Mouse (Mus musculus) adipocyte (in vitro differentiated cells): ENCODE measurements around the gene Nsl1.

Experiments used
- DNase-seq: peaks from one replicate; pipeline ENCODE4 v3.0.0-alpha.2; 2016; ENCODE audit warnings: low spot score

Gene Nsl1

DNA sequence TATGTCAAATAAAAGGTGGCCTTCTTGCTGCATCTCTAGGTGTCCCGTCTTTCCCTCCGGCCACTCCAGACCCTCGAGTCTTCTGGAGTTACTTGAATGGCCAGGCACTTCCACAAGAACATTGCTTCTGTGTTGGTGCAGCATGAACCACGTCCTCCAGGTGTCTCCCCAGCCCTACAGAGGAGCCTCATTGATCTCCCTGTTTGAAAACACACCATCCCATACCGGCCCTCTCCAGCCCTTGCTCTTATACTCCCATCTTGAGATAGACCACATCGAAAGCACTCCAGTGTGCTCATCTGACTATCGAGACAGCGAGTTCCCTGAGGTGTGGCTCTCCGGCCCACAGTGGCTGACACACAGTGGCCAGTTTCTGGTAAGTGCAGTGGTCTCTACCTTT lies 32.2 kb downstream of the Nsl1 start:
- no peak for DNase-seq

DNA sequence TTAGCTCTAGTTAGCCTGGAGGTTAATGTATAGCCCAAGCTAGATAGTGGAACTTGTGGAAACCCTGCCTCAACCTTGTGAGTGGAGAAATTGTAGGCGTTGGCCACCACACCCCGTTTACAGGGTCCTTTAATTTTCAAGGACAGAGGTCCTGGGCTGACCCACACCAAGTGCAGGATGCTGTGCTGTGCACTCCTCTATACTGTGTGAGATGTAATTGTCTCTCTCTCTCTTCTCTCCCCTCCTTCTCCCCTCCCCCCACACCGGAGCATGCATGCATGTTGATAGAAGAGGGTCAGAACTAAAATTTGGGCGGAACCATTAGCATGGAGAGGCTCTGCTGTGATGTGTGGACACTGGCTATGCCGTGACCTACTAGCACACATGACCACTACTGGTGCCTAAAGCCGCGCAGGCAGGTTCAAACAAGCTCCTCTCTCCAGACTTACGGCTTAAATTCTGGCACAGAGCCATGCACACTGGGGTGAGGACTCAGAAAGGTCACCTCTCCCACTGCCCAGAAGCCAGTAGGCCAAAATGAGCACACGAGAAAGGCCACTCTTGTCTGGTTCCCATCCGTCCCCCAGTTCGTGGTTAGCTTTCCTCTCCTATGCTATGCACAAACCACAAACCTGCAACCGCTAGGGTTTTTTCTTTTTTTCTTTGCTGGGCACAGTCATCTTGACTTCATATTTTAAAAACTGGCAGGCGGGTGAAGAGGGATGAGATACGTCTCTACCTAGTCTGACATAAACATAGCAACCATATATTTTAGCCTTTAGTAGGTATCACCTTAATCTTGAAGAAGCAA lies 34.3 kb downstream of the Nsl1 start:
- DNase-seq, result no peak

DNA sequence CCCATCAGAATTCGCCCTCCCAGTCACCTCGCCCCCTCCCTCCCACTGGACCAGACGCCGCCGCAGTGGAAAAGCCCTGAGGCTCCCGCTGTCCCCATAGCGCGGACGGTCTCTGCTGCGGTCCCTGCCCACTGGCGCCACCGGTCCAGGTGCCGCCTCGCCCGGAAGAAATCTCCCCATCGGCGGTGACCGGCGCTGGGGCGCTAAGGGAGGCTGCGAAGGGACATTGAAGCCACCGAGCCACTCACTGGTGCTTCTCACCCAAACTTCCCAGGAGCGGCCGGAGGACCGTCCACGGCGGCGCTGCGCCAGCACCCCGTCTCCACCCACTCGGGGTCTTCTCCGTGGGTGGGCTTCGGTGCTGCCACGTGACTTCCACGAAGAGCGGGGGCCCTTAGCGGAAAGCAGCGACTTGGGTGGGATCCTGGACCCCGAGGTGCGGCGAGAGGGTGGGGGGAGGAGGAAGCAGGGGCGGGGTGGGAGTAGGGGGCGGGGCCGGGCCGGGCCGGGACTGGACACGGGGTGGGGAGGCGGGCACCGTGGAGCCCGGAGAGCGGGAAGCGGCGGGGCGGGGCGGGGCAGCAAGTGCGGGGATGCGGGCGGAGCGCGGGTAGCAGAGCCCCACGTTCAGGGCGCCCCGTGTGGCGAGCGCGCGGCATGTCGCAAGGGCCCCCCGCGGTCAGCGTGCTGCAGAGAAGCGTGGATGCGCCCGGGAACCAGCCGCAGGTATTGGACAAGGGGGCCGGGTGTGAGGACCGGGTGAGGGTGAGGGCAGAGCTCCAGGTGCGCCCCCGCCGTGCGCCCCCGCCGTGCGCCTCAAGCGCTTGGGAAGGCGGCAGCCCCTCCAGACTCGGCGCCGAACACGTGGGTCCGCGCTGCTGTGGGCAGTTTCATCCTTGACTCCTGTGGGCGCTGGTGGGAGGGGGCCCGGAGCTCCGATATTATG lies 35.3 kb downstream of the Nsl1 start, which contains the start of gene Batf3:
Batf3 (plus strand) TSS at position 46 of the 946 bp plus-strand sequence.
- no peak for DNase-seq

DNA sequence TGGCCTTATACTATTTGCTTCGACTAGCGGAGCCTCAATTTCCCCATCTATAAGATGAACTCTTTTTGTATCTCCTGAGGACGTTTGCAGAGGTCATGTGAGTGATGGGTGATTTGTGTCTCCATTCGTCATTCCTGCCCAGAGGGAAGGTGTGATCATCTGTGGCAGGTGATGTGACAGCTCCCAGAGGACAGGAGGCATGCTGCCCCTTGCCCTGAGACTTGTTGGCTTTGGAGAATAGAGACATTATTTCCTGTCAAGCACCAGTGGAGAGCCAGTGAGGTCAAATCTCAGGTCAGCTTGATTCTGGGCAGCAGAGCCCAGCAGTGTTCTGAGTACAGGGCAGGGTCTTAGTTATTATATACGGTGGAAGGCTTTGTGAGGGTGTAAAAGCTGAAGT lies 36.3 kb downstream of the Nsl1 start:
- no peak for DNase-seq

DNA sequence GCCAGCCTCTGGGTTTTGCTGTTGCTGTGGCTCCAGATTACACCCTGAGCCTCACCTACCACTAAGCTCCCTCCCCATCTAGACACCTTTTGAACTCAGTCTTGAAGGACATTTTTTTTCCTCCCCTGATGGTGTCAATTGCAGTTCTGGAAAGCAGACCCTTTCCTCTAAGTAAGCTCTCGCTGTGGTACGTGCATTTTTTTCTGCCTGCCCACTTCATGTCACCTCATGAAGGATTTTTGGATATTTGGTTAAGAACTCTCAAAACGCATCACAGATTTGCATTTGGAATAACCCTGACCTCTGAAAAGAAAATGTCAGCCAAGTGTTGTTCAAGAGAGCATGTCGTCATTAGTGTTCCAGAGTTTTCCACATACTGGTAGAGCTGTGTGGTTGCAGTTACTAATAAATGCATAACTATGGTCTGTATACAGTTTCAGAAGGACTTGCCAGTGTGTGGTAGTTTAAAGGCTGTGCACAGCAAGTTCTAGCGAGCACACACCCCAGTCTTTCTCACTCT lies 37.0 kb downstream of the Nsl1 start:
- no peak for DNase-seq

DNA sequence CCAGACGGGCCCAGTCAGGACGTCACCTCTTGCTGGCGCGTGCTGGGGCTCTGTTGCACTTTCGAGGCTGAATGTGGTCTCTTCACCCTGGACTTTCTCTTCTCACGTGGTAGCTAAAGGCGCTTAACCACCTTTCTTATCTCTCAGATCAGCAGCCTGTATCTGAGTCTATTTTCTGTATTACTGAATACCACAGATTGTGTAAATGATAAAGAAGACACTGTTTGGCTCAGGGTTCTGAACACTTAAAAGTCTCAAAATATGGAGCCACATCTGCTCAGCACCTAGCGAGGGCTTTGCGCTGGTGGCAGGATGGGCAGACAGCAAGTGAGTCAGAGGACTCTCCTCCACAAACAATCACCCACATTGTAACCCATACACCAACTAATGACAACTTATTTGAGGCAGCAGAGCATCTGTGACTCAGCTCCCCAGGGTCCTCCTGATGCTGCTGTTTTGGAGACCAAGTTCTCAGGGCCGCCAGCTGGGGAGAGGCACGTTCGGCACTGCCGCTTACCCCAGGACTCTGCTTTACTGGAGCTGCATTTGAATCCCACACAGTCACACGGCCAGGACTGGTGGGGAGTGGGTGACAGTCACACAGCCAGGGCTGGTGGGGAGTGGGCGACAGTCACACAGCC lies 40.0 kb downstream of the Nsl1 start:
- DNase-seq, result no peak

DNA sequence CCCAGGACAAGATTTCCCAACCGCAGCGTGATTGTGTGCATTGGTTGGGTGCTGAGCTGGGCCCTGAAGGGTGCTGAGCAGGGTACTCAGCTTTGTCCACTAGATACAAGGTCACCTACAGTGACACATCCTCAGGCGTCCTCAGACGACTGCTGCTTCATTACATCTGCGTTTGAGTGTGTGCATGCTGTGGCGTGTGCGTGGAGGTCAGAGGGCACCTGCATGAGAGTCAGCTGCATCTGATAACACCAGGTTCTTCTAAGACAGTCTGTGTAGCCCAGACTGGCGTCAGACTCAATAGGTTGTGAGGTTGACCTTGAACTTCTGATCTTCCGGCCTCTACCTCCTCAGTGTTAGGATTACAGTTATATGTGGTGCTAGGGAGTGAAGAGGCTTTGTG lies 42.4 kb downstream of the Nsl1 start:
- no peak for DNase-seq

DNA sequence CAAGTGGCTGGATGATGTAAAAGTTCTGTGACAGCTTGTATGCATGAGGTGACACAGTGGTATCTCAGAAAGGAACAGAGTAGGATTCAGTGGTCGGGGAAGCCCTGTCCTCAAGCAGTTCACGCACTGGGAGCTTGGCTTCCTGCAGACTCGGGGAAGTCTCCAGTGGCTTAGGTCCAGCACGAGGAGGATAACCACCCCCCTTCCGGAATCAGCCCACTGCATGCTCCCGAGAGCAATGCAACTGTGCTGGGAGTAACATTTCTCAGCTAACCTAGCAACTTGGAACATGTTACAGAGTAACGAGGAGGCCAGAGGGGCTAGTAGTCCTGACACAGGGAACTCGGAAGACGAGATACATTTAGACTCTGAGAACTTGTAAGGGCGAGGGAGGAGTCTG lies 44.5 kb downstream of the Nsl1 start:
- DNase-seq, result no peak

DNA sequence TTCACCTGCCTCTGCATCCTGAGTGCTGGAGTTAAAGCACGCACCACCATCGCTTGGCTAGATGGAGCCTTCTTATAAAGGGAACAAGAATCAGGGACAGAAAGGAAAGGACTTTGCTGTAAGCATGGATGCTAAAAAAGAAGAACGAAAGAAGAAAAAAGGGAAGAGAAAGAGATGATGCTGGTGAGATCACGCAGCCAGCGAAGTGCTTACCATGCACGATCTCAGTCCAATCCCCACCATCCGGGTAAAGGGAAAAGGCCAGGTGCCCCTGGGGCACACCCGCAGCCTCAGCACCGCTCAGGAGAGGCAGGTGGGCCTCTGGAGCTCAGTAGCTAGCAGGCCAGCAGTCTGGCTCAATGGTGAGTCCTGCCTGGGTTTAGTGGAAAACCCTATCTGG lies 47.1 kb downstream of the Nsl1 start:
- no peak for DNase-seq

DNA sequence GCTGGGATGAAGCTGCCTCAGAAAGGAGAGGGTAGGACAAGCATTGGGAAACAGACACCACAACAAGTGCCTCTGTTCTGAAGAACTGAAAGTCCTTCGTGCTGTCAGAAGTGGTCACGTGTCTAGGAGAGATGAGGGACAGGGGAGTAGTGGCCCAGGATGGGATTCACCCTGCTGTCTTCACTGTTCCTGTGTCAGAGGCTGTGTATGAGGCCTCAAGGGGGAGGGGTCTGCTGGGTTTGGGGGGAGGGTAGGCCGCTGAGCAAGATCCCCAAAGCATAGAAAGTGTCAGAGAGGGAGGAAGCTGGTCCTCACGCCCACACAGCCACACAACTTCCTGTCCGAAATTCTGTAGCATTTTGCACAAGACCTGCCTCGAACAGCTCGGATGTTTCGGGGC lies 48.3 kb downstream of the Nsl1 start:
- no peak for DNase-seq

DNA sequence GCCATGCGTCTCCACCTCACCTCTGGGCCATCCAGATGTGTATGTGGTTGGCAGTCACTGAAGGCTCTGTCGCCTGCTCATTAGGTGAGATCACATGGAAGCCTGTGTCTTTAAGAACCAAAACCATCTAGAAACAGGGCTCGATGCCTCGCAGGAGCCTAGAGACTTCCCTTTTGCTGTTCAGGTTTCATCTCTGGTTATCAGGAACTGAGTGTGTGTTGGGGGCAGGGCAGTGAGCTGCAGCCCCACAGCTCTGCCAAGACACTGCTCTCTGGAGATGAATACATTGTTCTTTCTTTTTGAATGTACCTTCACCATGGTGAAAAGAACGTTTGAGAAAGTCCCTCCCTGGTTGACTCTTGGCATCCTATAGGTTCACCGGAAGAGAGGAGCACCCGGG lies 52.1 kb downstream of the Nsl1 start:
- no peak for DNase-seq

DNA sequence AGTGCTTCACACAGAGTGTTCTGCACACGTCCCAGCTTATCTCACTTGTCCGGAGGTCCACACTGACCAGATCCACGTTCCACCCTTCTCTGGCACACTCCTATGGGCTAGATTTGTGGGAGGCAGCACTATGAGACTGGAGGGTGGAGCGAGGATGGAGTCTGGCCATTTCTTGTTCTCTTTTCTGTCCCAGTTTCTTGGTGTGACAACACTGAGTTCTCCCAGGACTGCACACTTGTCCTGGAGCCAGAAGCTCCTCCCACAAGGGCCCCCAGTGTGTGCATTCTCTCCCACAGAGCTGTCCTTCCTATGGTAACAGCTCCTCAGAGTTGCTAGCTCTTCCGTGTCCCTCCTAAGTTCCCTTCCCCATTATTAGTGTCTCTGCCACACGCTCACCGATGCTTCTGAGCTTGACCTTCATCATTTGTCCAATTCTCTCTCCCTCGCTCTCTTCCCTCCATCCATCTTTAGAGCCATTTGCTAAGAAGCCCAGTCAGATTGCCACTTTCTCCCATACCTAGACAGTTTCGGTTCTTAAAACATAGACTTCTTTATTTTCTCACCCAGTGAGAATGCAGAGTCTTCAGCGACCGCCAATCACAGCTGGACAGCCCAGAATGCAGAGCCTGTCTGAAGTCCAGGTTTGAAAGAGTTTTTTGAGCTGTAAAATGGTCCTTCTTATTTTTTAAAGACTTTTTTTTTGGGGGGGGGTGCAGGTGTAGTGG lies 52.9 kb downstream of the Nsl1 start:
- no peak for DNase-seq

DNA sequence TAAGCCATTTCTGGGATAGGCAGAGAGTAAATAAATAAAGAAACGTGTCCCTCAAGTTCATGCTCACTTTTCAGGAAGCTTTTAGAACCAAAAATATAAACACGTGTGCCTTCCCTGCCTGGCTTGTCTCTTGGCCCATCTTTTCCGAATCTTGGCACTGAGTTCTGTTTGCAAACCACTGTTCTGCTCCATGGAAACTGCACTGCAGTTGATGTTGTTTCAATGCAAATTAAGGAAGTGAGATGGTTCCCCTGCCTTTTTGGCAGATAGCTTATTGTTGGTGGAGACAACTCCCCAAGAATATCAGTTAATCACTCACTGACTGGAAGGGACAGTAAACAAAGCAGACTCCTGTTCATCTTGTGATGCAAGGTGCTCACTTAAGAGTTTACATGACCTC lies 59.9 kb downstream of the Nsl1 start:
- peak; percentile 42 for DNase-seq

DNA sequence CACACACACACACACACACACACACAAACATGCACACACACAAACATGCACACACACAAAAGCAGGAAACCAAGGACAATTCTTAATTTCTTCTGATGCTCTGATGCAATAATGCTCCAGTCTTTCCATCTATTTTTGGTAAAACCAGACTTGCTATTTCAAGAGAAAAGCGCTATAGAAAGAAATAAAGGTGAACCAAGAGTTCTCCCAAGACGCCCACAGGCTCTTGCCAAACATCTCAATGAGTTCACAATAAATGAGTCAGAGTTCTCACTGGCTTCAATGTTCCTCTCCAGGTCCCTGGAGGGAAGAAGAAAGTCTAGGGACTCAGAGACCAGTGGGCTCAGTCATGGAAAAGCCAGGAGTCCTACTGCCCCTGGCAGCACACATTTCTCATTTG lies 60.9 kb downstream of the Nsl1 start:
- DNase-seq, result peak; percentile 62

DNA sequence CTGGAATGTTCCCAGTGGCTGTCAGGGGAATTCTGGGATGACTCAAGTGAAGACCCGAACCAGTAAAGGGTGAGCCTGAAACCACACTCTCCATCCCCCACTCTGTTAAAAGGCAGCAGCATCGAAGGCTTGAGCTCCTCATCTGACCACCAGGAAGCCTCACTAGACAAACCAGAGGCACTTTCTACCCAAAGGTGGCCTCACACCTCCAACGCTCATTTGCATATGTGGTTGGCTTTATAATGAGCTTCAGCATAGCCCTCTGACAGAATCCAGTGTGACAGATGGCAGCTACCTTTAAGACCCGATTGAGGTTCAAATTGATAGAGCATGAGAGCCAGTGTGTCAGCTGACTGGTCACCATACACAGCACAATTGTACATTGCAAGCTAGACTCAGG lies 61.5 kb downstream of the Nsl1 start:
- DNase-seq, result no peak

DNA sequence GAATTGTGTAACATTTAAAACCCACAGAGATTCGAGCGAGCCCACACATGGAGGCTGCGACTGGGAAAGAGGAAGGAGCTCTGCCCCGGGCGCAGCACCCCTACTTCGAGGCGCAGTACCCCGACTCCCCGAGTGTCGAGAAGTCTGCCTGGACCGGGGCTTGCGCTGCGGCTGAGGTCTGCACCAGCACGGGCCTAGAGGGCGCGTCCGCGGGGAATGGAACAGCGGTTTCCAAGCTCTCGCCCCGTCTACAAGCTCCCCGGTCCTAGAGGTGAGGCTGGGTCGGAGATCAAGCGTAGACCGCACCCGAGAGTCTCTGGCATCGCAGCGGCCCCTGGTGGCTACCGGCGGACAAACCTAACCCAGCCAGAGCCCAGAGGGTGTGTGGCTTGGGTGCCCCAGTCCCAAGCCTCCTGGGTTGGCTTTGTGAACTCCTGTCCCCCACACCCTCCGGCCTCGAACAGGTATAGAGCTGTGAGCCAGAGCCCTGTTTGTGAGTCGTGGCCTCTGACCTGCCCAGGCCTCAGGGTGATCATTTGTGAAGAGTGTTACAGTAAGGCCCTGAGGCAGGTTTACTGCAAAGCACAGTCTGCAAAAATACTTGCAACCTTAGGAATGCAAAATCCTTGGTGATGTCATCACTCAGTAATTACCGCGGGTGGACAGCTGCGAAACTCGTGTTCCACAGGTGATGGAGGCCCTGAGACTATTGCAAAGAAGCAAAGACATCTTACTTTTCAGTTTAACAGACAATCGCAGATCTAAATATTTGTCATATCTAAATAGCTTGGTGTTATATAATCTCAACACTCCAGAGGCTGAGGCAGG lies 63.2 kb downstream of the Nsl1 start:
- DNase-seq, result no peak

DNA sequence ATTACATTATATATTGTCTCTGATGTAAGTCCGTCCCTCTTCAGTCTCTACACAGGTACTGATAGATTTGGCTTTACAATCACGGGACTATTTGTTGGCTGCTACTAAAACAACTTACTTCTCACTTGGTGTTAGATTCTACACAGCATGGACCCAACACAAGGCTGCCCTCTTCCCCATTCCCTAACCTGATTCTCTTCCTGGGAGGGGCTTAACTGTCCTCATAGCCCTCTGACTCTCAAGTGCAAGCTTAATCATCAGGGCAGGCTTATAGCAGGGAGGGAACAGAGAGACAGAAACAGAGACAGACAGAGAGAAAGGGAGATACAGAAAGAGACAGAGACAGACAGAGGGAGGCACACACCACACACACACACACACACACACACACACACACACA lies 68.9 kb downstream of the Nsl1 start:
- no peak for DNase-seq

DNA sequence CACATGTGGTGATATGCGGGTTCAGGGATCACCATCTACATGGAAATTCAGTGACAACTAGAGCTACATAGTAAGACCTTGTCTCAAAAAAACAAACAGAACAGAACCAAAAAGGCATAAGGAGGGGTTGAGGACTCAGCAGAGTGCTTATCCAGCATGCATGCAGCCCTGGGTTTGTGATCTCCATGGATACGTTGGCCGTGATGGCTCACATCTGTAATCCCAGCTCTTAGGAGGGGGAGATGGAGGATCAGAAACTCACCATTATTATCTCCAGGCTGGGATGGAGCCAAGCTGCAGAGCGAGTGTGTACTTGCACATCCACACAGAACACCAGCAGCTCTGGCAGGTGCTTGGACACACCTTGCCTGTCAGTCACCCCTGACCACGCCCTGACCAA lies 69.4 kb downstream of the Nsl1 start:
- DNase-seq, result no peak

DNA sequence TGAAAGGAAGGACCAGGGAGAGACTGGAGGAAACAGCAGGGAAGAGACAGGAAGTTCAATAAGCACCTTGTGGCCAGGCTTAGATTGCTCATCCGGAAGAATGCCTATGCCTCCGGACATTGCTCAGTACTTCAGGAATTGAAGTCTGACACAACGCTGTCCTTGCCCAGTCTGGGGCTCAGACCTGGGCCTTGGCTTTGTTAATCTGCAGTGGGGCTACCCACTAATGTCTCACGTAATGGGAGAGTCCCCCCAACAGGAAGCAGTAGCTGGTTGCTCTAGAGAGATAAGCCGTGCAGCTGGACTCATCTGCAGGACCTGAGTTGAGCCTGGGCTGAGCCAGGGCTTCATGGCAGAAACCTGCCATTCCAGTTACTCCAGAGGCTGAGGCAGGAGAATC lies 70.1 kb downstream of the Nsl1 start:
- DNase-seq, result no peak

DNA sequence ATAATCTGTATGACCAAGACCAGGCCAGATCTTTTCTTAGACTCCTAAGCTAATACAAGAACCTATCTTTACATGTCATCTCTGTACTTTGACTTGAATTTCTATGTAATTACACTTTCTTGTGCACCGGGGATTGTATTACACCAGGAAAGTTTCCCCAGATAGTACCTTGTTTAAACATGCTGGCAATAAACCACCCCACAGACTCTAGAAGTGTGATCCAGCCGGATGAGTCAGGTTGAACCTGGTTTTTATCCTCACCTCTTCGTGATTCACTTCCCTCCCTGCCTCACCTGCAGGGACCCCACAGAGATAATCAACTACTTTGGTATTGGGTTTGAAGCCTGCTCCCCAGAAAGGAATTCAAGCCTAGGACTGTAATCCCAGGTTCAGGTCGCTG lies 72.6 kb downstream of the Nsl1 start:
- no peak for DNase-seq
